Mouse (Mus musculus) stomach, postnatal 0 days (tissue): ENCODE measurements around the gene Tmem263.

Source experiments
- CTCF ChIP-seq: IDR thresholded peaks from 2 replicates; pipeline ENCODE4 v1.5.1; 2016; ENCODE audit warnings: antibody characterized with exemption, low read depth, mild to moderate bottlenecking, moderate library complexity
- EP300 ChIP-seq: optimal IDR thresholded peaks from 2 replicates; pipeline ENCODE3; 2016; ENCODE audit warnings: antibody characterized with exemption

DNA sequence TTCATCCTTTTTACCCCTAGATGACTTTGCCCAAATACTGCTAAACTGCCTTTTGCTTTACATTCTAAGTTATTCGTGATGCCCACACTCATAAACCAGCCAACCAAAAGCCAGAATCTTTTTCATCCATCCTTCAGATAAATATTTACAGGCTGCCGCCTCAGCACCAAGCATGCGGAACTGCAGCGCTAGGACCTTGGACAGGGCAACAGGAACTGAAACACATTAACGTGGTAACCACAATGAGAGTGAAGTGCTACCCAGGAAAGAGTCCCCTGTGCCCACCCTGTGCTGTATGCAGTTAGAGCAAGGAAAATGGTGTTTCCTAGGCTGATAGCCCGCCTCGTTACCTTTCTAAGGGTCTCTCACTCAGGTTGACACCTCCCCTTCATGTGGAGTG is 26.0 kb downstream of the Tmem263 start:
- TF ChIP-seq CTCF (no peak), EP300 (no peak)
